Mouse (Mus musculus): ENCODE results near the gene Fam213b.

The Fam213b gene

DNA sequence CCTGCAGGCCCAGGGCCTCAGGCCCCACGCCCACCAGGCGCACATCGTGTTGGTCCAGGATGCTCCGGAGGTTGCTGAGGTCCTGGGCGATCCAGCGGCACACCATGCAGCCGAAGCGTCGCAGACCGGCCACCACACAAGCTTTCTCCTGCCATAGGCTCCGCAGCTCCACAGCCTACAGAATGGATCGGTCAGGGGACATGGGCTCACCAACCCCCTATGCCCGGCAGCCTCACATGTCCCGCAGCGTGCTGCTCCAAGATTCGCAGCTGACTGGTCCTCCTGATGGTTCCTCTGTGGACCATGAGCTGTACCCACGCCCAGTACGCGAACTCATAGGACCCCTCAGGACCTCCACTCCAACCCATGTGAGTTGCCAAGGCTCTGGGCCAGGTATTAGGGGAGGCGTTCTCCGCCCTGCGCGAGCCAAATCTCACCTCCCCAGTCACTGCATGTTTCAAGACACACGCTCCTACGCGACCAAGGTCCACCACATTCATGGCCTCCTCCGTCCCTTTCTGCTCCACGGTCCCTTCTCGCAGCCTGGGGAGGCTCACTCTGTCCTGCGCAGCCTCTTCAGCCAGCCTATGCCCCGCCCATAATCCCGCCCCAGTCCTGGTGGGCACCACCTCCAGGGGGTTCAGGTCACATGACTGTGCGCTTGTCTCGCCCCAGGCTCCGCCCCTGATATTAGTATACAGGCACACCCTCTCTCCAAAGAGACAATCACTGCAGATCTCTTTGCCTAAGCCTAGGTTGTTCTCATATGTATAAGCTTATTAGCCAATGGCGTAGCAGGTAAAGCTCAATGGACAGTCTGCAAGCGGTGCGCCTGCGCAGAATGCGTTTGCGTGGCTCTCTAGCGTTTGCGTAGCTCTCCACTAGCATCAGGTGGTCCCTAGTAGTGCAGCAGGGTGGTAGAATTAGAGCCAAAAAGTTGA, at the start of gene Fam213b:
Gene Fam213b, minus strand, starts transcription at position 630 of the 941 bp plus-strand sequence.
- CTCF ChIA-PET, result no interaction called here

DNA sequence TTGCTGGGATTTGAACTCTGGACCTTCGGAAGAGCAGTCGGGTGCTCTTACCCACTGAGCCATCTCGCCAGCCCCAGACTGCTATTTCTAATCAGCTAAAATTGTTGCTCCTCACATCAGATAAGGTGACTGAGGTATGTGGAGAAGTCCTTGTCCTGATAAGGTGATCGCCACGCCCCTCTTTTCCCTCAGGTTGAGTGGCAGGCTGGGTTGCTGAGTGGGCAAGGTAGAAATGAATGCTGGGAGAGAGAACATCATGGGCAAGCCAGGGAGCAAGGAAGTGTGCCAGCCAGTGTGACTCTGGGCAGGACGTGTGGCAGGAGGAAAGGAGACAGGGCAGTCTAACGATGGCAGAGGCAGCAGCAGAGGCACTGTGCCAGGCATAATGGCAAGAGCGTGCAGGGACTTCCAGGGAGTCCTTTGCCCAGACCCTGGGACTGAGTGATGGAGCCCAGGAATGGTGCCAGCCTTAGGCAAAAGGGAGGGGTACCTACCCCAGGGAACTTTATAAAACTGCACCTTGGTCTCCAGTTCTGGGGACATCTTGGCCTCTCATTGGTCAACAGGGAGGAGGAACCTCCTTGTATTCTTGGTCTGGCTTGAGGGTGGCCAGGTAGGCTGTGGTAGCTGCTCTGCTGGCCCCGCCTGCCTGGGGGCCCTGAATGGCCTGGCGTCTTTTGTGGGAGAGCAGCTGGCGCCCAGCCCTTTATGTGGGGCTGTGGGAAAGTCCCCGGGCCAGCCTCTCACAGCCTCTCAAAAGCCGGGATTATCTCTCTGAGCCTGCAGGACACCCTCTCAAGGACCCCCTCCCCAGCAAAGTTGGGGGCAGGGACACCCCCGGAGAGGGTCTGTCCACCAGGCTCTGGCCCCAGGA, 49.4 kb upstream of the Fam213b start:
- CTCF ChIA-PET, result interaction anchor here (0.6 to 0.8 kb wide), 3 partner anchors 9 to 110 kb away, joined by 3 to 6 read pairs (median 5); no protein-coding TSS in a partner anchor

DNA sequence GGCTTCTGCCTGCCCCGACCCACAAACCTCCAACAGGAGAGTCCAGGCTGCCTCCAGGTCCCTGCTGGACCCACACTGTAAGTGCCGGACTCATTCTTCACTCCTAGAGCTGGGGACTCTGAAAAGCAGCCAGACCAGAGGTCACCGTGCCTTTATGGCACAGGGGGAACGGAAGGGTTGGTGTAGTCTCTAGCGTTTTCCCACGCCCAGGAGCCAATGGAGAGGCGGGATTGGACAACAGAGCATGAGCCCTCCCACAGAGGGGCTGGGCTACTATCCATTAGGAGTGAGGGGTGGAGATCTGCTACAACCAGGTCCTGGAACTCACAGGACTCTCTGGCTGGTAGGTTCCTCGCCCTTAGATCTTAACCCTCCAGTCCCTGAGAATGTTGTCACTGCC, 47.4 kb upstream of the Fam213b start:
- CTCF ChIA-PET, result no interaction called here

DNA sequence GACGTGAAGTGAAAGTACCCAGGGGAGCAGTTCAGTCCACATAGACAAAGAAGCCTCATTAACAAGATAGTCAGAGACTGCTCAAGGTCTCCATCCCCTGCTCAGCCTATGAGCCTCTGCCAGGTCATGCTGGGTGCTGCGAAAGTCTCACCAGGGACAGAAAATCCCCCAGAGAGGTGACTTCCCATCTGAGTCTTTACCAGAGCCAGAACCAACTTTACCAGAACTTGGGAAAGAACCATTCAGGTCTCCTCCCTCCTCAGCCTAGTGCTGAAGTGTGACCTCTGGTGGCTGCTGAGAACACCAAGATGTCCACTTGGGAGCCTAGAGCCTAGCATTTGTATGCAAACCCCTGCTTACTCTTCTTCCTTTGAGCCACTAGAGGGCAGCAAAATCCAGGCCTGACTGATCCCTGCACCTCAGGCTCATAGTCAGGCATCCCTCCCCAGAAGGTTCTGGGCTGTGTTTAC, 45.2 kb upstream of the Fam213b start:
- CTCF ChIA-PET, result no interaction called here

DNA sequence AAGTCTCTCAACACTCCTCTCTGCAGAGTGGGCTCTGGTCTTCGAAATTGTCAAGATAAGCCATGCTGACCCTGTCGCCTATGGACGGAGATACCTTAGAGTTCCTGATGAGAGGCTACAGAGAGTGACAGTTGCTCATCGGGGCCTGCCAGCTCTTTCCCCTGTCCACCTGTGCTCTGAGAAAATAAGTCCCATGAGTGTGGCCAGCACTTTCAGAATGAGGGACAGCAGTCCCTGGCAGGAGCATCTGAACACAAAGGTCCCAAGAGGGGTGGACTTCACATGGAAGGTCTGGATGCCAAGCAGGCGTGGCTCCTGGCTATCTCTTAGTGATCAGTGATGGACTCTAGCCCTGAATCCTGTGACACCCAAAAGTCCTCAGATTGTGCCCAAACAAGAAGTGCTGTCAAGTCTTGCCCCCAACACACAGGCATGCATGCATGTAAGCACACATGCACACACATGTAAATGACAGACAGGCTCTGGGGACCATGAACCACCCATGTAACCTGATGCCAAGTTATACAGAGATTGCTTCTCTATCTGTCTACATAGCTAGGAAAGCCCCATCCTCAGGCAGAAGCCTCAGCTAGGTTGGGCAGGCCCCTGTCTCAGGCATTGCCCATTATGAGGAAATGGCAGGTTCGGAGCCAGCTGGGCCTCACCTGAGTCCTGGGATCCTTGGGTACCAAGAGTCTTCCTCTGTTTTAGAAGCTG, 44.5 kb upstream of the Fam213b start:
- CTCF ChIA-PET, result no interaction called here

DNA sequence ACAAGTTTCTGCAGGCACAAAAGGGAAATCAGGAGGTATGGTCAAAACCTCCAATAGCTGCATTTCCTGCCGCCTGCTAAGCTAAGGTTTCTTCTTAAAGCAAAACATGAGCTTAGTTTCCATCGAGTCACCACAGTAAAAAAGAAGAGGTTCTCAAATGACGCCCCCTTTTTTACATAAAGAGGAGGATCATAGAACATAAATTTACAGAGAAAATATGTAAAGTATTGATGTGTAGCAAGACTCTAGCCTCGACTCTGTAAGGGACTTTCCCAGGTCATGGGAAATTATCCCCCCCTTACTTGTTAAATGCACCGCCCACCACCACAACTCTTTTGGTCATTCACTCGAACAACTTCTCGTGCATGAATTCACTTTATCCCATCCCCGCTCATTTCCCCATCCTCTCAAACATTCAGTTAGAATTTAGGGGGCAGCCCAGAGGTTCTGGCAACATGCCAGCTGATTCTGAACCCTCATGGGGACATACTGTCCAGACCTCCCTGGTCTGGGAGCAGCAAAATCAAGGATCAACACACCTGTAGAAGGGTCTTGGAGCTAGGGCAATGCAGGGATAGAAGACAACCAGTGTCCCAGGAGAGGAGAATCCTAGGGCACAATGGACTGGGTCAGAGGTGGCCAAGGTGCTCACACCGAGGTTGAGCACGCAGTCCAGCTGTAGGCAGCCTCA, 43.8 kb upstream of the Fam213b start:
- CTCF ChIA-PET, result no interaction called here

DNA sequence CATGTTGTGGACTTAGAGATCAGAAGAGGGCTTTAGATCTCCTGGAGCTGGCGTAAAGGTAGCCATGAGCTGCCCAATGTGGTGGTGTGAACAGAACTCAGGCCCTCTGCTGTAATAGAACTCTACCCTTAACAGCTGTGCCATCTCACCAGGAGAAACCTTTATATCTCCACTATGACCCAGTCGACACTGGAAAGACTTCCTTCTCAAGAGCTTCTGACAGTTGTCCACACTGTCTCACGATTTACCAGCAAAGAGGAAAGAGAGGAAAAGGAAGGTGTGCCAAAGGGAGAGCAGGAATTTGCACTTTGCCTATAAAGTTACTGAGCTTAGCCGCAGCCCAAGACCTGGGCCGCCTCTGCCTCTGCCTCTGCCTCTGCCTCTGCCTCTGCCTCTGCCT, 42.9 kb upstream of the Fam213b start:
- CTCF ChIA-PET, result no interaction called here

DNA sequence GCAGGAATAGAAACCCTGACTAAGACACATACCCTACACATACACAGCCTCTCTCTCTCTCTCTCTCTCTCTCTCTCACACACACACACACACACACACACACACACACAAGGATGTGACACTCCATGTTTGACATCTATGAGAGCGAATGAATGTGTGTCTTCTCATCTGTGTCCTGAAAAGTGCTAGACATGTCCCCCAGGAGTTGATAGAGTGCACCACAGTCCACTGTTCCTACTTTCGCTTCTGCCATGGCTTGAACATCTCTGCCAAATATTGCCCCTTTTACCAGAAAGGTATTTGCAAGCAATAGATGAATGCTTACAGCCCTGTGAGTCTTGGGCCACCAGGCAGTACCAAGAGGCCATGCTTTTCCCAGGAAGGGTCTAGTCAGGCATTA, 41.2 kb upstream of the Fam213b start:
- CTCF ChIA-PET, result no interaction called here

DNA sequence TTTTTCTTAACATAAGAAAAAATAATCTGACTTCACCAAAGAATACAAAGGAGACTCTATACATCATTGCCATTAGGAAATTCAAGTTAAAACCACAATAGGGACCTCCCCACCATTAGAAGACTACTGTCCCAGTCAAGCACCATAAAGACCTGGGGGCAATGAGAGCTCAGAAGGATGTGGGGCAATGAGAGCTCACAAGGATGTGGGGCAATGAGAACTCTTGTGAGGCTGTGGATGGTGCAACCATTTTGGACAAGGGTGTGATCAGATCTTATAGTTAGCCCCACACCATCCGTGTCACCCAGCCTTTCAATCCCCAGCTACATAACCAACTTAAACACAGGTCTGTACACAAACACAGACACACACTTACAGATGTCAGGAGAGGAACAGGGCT, 38.8 kb upstream of the Fam213b start:
- CTCF ChIA-PET, result interaction anchor here (1.4 kb wide), 1 partner anchor 25 kb away, joined by 3 read pairs; no protein-coding TSS in a partner anchor

DNA sequence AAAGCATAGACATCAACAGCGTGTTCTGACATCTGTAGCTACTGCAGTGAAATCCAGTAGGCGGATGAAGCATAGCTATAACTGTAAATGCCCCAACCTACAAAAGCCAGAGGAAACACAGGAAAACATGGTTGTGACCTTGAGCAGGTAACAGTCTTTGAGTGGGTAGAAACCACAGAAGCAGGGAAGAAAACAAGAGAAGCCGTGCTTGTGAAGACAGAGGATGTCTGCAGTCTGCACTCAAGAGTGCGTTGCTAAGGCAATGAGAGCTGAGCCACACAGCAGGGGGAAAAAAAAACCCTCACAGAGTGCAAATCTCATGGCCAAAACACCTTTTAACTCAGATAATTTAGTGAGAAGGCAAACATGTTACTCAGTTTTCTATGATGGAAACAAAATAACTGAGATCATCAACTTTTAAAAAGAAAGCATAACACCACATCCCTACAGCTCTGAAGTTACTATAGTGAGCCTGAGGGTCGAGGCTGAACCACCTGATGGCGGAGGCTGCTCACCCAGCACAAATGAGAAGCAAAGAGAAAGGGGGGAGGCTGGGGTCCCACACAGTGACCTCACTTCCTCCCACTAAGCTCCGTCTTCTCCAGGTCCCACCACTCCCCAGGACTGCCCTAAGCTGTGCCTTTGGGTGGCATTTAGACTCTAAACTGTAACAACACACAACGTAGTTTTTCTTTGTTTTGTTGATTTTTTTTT, 37.8 kb upstream of the Fam213b start:
- CTCF ChIA-PET, result interaction anchor here (0.7 kb wide), 1 partner anchor 129 kb away, joined by 3 read pairs; no protein-coding TSS in a partner anchor

DNA sequence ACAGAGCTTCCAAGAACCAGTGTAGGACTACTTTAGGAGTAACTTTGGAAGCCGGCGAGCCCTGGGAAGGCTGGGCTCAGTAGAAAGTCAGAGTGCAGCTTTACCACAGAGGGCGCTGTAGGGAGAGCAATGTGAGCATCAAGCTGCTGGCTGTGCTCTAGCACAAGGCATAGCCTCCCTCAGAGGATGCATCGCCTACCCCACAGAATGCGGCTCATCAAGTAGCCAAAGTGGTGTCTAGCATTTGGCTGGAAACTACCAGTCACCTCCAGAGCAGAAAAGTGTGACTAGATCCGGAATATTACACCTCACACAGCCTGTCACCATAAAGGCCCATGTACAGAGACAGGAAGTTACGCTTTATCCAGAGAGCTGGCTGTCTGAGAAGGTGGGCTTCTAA, 36.9 kb upstream of the Fam213b start:
- CTCF ChIA-PET, result interaction anchor here (0.6 kb wide), 1 partner anchor 13 kb away, joined by 3 read pairs; no protein-coding TSS in a partner anchor

DNA sequence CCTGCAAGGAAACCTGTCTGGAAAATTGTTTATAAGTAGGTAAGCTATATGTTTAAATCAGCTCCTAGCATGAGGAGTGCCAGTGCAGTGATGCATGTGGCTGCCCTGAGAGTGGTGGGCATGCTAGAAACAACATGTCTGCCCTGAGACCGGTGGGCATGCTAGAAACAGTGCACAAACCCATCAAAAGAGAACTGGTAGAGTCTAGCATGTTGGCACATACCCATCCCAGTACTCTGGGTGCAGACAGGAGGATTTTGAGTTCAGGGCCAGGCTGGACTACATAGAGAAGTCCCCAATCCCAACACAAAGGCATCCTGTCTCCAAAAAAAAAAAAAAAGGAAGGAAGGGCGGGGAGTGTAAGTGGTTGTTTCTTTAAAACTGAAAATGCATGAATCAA, 35.9 kb upstream of the Fam213b start:
- CTCF ChIA-PET, result interaction anchor here (1.1 kb wide), 1 partner anchor 15 kb away, joined by 3 read pairs; no protein-coding TSS in a partner anchor

DNA sequence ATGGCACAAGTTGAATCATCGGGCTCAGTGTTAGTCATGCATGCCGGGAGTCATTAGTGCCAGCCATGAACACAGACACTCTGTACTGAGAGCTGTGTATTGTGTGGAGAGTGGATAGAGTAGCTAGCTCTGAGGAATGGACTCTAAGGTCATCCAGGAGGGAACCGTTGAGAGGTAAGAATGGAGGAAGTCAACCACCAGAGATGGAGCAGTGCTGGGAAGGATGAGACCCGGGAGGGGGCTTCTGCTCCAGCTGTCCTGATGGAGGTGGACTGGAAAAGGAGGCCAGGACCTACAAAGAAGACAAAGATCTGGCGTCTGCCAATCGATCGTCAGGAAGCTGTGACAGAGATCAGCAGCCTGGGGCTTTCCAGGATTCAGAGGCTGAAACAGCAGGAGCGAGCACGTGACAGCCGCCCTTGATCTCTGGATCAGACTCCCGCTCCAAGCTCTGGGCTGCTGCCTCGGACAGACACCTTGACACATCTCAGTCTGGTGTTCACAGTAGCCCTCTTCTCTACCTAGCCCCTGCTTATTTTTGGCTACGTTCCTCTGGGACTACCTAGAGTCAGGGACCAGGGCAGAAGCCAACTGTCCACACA, 34.5 kb upstream of the Fam213b start:
- CTCF ChIA-PET, result interaction anchor here (0.6 kb wide), 1 partner anchor 14 kb away, joined by 3 read pairs; no protein-coding TSS in a partner anchor

DNA sequence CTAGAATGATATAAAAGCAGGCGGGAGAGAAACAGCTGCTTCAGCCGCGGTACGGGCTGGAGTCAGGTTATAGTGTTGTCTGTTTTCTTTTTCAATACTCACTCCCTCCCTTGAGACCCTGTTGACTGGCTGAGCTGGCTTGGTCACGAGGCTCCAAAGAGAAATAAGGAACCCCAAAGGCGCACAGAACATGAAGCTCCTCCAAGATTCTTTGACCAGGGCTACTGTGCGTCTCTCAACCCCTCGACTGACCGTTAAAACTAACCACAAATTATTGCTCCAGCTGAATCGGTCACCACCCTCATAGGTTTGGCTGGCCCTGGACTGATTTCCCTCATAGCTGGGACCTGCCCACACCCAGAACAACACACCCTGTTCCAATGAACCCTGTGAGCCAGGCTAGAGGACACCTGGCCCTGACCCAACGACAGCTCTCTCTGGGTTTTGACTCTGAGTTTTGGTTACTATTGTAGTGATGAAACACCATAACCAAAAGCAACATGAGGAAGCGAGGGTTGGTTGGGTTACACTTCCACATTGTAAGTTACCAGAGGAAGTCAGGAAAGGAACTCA, 30.2 kb upstream of the Fam213b start:
- CTCF ChIA-PET, result no interaction called here

DNA sequence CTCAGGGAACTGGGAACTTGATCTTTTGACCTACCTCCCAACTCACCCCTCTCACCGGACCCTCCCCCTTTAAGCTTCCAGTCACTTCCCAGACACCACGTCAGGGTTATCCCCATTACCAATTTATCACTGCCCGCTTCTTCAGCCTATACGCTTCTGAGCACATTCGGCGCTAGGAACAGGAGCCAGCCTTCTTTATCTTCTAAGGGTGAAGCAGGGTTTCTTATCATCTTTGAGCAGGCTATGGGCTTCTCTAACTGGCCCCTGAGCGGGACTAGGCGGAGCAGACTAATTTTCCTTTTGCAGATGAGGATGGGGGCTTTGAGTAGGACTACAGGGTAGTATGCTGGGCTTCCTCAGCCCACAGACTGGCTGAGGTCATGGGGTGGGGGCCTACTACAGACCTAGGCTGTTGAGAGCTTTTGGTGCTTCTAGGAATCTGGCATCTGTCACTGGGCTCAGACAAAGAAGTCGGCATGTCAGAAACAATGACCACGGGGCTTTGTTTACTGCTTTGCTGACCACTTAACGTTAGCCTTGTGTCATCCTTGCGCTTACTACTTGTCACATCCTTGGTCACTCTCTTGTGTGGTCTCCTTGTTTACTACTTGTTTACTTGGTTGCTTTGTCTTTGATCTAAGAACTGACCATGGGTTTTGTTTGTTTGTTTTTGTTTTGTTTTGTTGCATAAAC, 29.6 kb upstream of the Fam213b start, which contains the start of gene Tnfrsf14:
Gene Tnfrsf14, minus strand, starts transcription at position 169 of the 693 bp plus-strand sequence.
- CTCF ChIA-PET, result no interaction called here

DNA sequence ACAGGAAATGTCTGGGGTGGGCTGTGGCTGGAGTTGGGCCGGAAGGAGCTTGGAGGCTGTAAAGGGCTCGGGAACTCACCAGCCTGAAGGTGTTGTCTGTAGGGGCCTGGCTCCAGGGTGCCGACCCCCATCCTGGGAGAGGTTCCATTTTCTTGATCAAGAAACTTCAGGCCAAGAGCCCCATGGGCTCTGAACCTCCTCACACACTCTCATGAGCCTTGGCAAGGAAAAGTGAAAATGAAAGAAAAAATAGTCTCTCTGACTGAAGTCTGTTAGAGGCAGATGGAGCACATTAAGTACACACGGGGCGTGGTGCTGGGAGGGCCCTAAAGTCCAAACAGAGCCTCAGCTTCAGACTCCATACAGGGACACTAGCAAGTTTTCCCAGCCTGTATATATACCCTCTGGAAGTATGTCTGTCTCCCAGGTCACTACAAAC, 29.0 kb upstream of the Fam213b start:
- CTCF ChIA-PET, result no interaction called here

DNA sequence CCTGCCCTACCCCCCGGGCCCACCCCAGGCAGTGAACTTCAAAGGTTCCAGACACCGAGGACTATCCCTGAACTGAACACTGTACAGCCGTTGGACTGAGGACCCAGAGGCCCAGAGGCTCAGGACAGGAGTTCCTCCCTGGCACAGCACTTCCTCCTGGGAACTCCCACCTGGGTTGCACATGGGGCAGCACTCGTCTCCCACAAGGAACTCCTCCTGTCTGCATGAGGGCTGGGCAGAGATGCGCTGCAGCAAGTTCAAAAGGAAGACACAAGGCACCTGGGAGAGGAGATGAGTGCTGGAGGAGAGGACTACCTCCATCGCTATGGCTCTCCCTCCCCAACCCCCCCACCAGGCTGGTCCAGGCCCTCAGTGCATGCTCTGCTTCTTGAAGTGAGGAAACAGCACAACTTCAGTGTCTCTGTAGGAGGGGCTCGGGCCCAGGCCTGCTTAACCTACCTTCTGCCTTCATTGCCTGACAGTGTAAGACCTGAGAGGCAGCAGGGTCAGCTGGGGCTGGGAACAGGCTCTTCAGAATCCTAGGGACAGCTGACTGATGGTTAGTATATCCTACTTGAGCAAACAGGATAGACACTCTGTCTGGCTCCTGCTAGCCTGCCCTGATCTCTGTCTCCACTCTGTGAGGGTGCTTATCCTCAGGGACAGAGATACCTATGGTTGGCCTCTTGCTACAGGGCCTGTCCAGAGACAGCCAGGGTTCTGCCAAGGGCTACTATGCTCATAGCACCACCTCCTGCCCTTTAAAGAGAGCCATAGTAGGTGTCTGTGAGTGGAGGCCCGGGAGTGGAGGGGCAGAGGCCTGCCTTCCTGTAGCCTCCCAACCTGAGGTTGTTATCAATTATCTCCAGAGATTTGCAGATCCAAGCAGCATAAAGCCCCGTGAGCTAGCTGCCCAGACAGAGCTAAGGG, 28.3 kb upstream of the Fam213b start:
- CTCF ChIA-PET, result no interaction called here

DNA sequence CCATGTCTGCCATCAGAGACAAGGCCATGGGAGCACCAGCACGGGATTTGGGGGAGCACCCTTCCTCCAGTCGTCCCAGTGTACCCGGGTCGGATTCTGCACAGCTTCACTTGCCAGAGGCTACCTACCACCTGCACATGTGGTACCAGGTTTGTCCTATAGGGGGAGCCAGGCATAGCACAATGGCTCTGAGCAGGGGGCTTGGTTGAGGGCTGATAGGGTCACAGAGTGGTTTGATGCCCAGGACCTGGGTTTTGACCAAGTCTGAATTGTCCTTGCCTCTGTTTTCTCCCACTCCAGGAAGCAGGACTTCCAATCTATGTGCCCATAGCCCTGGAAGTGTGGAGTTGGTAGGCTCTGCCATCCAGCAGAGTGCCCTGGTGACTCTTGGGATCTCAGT, 26.5 kb upstream of the Fam213b start:
- CTCF ChIA-PET, result no interaction called here
